Comparison of ENCODE assay signal across 8 mouse cellular contexts in genomic region chr17:56290388-56291170, GRCm38 (mm10). TPM values are rescaled to one million over a fixed set of nuclear protein-coding genes. Genes with fewer than 3 reads are reported as not detected.
DNase-seq lines count a peak whose midpoint lies in the region; ATAC-seq and TF ChIP-seq lines count a peak whose summit lies in the region.

No protein-coding gene starts in this region.

- peak overlapping the region; percentile 97 for H3K27ac ChIP-seq in embryonic facial prominence, embryonic 15.5 days (replicated peaks)
- peak overlapping the region; percentile 94 for H3K27ac ChIP-seq in heart, embryonic 12.5 days (ENCODE audit: poor library complexity, severe bottlenecking)
- peak overlapping the region; percentile 97 for H3K27ac ChIP-seq in kidney, embryonic 15.5 days
- H3K27ac ChIP-seq in liver, postnatal 0 days (ENCODE audit: low read depth), result peak overlapping the region; percentile 93
- 0 out of 2 replicates have a peak overlapping the region, but pooled peaks have one; percentile 37 for H3K27ac ChIP-seq in neural tube, embryonic 12.5 days

- no peaks in the 10 kb centered on the region for H3K9me3 ChIP-seq in embryonic facial prominence, embryonic 15.5 days (replicated peaks)
- H3K9me3 ChIP-seq in heart, embryonic 12.5 days (replicated peaks), result no peaks in the 10 kb centered on the region
- H3K9me3 ChIP-seq in kidney, embryonic 15.5 days (replicated peaks), result no peaks in the 10 kb centered on the region
- H3K9me3 ChIP-seq in liver, postnatal 0 days (ENCODE audit: low read length), result no peaks in the 10 kb centered on the region
- no peaks in the 10 kb centered on the region for H3K9me3 ChIP-seq in neural tube, embryonic 12.5 days

- DNase-seq in B cell, adult 2 months, result peak; percentile 89 to 91
- DNase-seq in adrenal gland, adult (ENCODE audit: inconsistent age in 2 of 2, low spot score in 1 of 2), result peak; percentile 97 to 100
- DNase-seq in liver, postnatal 0 days, result peak; percentile 95
- DNase-seq in thymus, postnatal 10 days (ENCODE audit: low spot score in 2 of 2), result peak; percentile 96 to 98

- H3K27me3 ChIP-seq in embryonic facial prominence, embryonic 15.5 days, result no peaks in the 10 kb centered on the region
- H3K27me3 ChIP-seq in heart, embryonic 12.5 days (replicated peaks), result no peaks in the 10 kb centered on the region
- H3K27me3 ChIP-seq in kidney, embryonic 15.5 days, result no peaks in the 10 kb centered on the region
- H3K27me3 ChIP-seq in liver, postnatal 0 days (ENCODE audit: insufficient read depth, low read length), result no peaks in the 10 kb centered on the region
- no peaks in the 10 kb centered on the region for H3K27me3 ChIP-seq in neural tube, embryonic 12.5 days (replicated peaks)

- H3K4me3 ChIP-seq in embryonic facial prominence, embryonic 15.5 days (replicated peaks), result peak overlapping the region; percentile 54
- peak overlapping the region; percentile 68 for H3K4me3 ChIP-seq in heart, embryonic 12.5 days
- H3K4me3 ChIP-seq in kidney, embryonic 15.5 days (replicated peaks), result peak overlapping the region; percentile 55
- H3K4me3 ChIP-seq in liver, postnatal 0 days (ENCODE audit: low read depth, low read length), result peak overlapping the region; percentile 61
- H3K4me3 ChIP-seq in neural tube, embryonic 12.5 days, result peak overlapping the region; percentile 37

- H3K36me3 ChIP-seq in embryonic facial prominence, embryonic 15.5 days, result peaks cover 16% of the 10 kb centered on the region
- H3K36me3 ChIP-seq in heart, embryonic 12.5 days, result peaks cover 16% of the 10 kb centered on the region
- peaks cover 17% of the 10 kb centered on the region for H3K36me3 ChIP-seq in kidney, embryonic 15.5 days
- peaks cover 10% of the 10 kb centered on the region for H3K36me3 ChIP-seq in liver, postnatal 0 days (replicated peaks; ENCODE audit: insufficient read depth, low read length)
- peaks cover 3% of the 10 kb centered on the region; the same call in 1 of the 2 replicates for H3K36me3 ChIP-seq in neural tube, embryonic 12.5 days

- H3K4me2 ChIP-seq in embryonic facial prominence, embryonic 15.5 days (replicated peaks), result peak overlapping the region; percentile 75
- peak overlapping the region; percentile 80 for H3K4me2 ChIP-seq in heart, embryonic 12.5 days
- peak overlapping the region; percentile 70 for H3K4me2 ChIP-seq in kidney, embryonic 15.5 days
- H3K4me2 ChIP-seq in liver, postnatal 0 days (ENCODE audit: low read depth, low read length), result peak overlapping the region; percentile 86
- H3K4me2 ChIP-seq in neural tube, embryonic 12.5 days (replicated peaks), result peak overlapping the region; percentile 59

- under 1% methylated on average over 17 of the region's 17 CpGs for WGBS in embryonic facial prominence, embryonic 15.5 days
- WGBS in heart, embryonic 12.5 days, result 3% methylated on average over 17 of the region's 17 CpGs
- 4% methylated on average over 17 of the region's 17 CpGs for WGBS in kidney, embryonic 15.5 days
- WGBS in liver, postnatal 0 days (ENCODE audit: insufficient replicate concordance), result under 1% methylated on average over 17 of the region's 17 CpGs
- 4% methylated on average over 17 of the region's 17 CpGs for WGBS in neural tube, embryonic 12.5 days

- TF ChIP-seq EP300 in liver, postnatal 0 days (IDR thresholded peaks at IDR 0.05; ENCODE audit: low read depth), result no peak

- peaks cover 43% of the 10 kb centered on the region for H3K4me1 ChIP-seq in embryonic facial prominence, embryonic 15.5 days
- peaks cover 38% of the 10 kb centered on the region for H3K4me1 ChIP-seq in heart, embryonic 12.5 days (replicated peaks)
- H3K4me1 ChIP-seq in kidney, embryonic 15.5 days, result peaks cover 61% of the 10 kb centered on the region
- peaks cover 52% of the 10 kb centered on the region for H3K4me1 ChIP-seq in liver, postnatal 0 days (ENCODE audit: insufficient read depth)
- peaks cover 36% of the 10 kb centered on the region for H3K4me1 ChIP-seq in neural tube, embryonic 12.5 days

- ATAC-seq in embryonic facial prominence, embryonic 15.5 days (ENCODE audit: insufficient number of reproducible peaks, low FRiP score, low TSS enrichment, low read depth), result peak; percentile 92
- ATAC-seq in heart, embryonic 12.5 days (ENCODE audit: insufficient number of reproducible peaks, low FRiP score), result peak; percentile 93
- peak; percentile 90 for ATAC-seq in kidney, embryonic 15.5 days (replicated peaks; ENCODE audit: low FRiP score)
- peak; percentile 83 for ATAC-seq in liver, postnatal 0 days
- ATAC-seq in neural tube, embryonic 12.5 days (ENCODE audit: low FRiP score, low read depth), result peak; percentile 78

- no peak for TF ChIP-seq CTCF in liver, postnatal 0 days (IDR thresholded peaks at IDR 0.05; ENCODE audit: low read depth)

- H3K9ac ChIP-seq in embryonic facial prominence, embryonic 15.5 days, result peak overlapping the region; percentile 64
- peak overlapping the region; percentile 78 for H3K9ac ChIP-seq in heart, embryonic 12.5 days
- H3K9ac ChIP-seq in kidney, embryonic 15.5 days, result peak overlapping the region; percentile 52
- H3K9ac ChIP-seq in liver, postnatal 0 days (replicated peaks), result peak overlapping the region; percentile 47
- H3K9ac ChIP-seq in neural tube, embryonic 12.5 days, result peak overlapping the region; percentile 42; the same call in 1 of the 2 replicates

RNA-seq across cellular contexts. Expression of gene Plin3, which starts 2.1 kb away (rescaled TPM):
- 89.5 and 92.6 TPM in 2 replicates for polyA plus RNA-seq in embryonic facial prominence, embryonic 15.5 days (2015; fragmentation: Nextera tagmentation; extraction: Ambion mirVana)
- 59.1 and 60.0 TPM in 2 replicates for polyA plus RNA-seq in heart, embryonic 12.5 days (2016; fragmentation: Nextera tagmentation; extraction: Ambion mirVana)
- polyA plus RNA-seq in kidney, embryonic 15.5 days (2015; fragmentation: Nextera tagmentation; extraction: Ambion mirVana), result 68.9 and 77.4 TPM in 2 replicates
- polyA plus RNA-seq in liver, postnatal 0 days (2015; fragmentation: Nextera tagmentation; extraction: Ambion mirVana), result 25.8 and 26.8 TPM in 2 replicates
- polyA plus RNA-seq in neural tube, embryonic 12.5 days (2016; fragmentation: Nextera tagmentation; extraction: Ambion mirVana), result 29.0 and 31.7 TPM in 2 replicates

RNA-seq across cellular contexts. Expression of gene Arrdc5, which starts 9.5 kb away (rescaled TPM):
- polyA plus RNA-seq in embryonic facial prominence, embryonic 15.5 days (2015; fragmentation: Nextera tagmentation; extraction: Ambion mirVana), result 0.33 TPM in 1 of 2 replicates, not detected in the other
- not detected in 2 replicates for polyA plus RNA-seq in heart, embryonic 12.5 days (2016; fragmentation: Nextera tagmentation; extraction: Ambion mirVana)
- polyA plus RNA-seq in kidney, embryonic 15.5 days (2015; fragmentation: Nextera tagmentation; extraction: Ambion mirVana), result 0.31 TPM in 1 of 2 replicates, not detected in the other
- not detected in 2 replicates for polyA plus RNA-seq in liver, postnatal 0 days (2015; fragmentation: Nextera tagmentation; extraction: Ambion mirVana)
- polyA plus RNA-seq in neural tube, embryonic 12.5 days (2016; fragmentation: Nextera tagmentation; extraction: Ambion mirVana), result not detected in 2 replicates

RNA-seq across cellular contexts. Expression of gene Uhrf1, which starts 12.5 kb away (rescaled TPM):
- 110 and 113 TPM in 2 replicates for polyA plus RNA-seq in embryonic facial prominence, embryonic 15.5 days (2015; fragmentation: Nextera tagmentation; extraction: Ambion mirVana)
- 88.4 and 91.2 TPM in 2 replicates for polyA plus RNA-seq in heart, embryonic 12.5 days (2016; fragmentation: Nextera tagmentation; extraction: Ambion mirVana)
- 162 and 175 TPM in 2 replicates for polyA plus RNA-seq in kidney, embryonic 15.5 days (2015; fragmentation: Nextera tagmentation; extraction: Ambion mirVana)
- 37.8 and 43.5 TPM in 2 replicates for polyA plus RNA-seq in liver, postnatal 0 days (2015; fragmentation: Nextera tagmentation; extraction: Ambion mirVana)
- polyA plus RNA-seq in neural tube, embryonic 12.5 days (2016; fragmentation: Nextera tagmentation; extraction: Ambion mirVana), result 94.7 and 95.2 TPM in 2 replicates

RNA-seq across cellular contexts. Expression of gene Ticam1, which starts 14.0 kb away (rescaled TPM):
- 6.7 and 7.4 TPM in 2 replicates for polyA plus RNA-seq in embryonic facial prominence, embryonic 15.5 days (2015; fragmentation: Nextera tagmentation; extraction: Ambion mirVana)
- 8.6 and 9.5 TPM in 2 replicates for polyA plus RNA-seq in heart, embryonic 12.5 days (2016; fragmentation: Nextera tagmentation; extraction: Ambion mirVana)
- 6.0 and 6.2 TPM in 2 replicates for polyA plus RNA-seq in kidney, embryonic 15.5 days (2015; fragmentation: Nextera tagmentation; extraction: Ambion mirVana)
- polyA plus RNA-seq in liver, postnatal 0 days (2015; fragmentation: Nextera tagmentation; extraction: Ambion mirVana), result 2.6 and 3.1 TPM in 2 replicates
- polyA plus RNA-seq in neural tube, embryonic 12.5 days (2016; fragmentation: Nextera tagmentation; extraction: Ambion mirVana), result 1.5 and 2.0 TPM in 2 replicates

RNA-seq across cellular contexts. Expression of gene Fem1a, which starts 34.0 kb away (rescaled TPM):
- polyA plus RNA-seq in embryonic facial prominence, embryonic 15.5 days (2015; fragmentation: Nextera tagmentation; extraction: Ambion mirVana), result 15.0 and 15.4 TPM in 2 replicates
- 19.5 and 19.9 TPM in 2 replicates for polyA plus RNA-seq in heart, embryonic 12.5 days (2016; fragmentation: Nextera tagmentation; extraction: Ambion mirVana)
- polyA plus RNA-seq in kidney, embryonic 15.5 days (2015; fragmentation: Nextera tagmentation; extraction: Ambion mirVana), result 13.1 TPM in 2 replicates
- 5.1 and 5.2 TPM in 2 replicates for polyA plus RNA-seq in liver, postnatal 0 days (2015; fragmentation: Nextera tagmentation; extraction: Ambion mirVana)
- 19.9 and 20.6 TPM in 2 replicates for polyA plus RNA-seq in neural tube, embryonic 12.5 days (2016; fragmentation: Nextera tagmentation; extraction: Ambion mirVana)

Comparison
In these comparisons a context has a peak if more than half of its experiments do, and no peak if none do; other contexts are left out.
1. Peak in every context shown above with its lines: DNase-seq, ATAC-seq, H3K4me3 ChIP-seq and H3K27ac ChIP-seq.
2. H3K27ac ChIP-seq: peak in every context shown above with its lines; median percentile 97 in embryonic facial prominence, embryonic 15.5 days; 97 in kidney, embryonic 15.5 days; 94 in heart, embryonic 12.5 days; 93 in liver, postnatal 0 days; 37 in neural tube, embryonic 12.5 days.